Mouse (Mus musculus) 3T3-L1 (cell line): ENCODE data around the gene Mical3.
A peak's percentile ranks its signal among the peaks of the same experiment; 100 is the strongest.

ENCODE experiments used
- DNase-seq: peaks from one replicate; pipeline ENCODE4 v3.0.0-alpha.2; 2015; ENCODE audit warnings: low read depth, low spot score

Gene Mical3

DNA sequence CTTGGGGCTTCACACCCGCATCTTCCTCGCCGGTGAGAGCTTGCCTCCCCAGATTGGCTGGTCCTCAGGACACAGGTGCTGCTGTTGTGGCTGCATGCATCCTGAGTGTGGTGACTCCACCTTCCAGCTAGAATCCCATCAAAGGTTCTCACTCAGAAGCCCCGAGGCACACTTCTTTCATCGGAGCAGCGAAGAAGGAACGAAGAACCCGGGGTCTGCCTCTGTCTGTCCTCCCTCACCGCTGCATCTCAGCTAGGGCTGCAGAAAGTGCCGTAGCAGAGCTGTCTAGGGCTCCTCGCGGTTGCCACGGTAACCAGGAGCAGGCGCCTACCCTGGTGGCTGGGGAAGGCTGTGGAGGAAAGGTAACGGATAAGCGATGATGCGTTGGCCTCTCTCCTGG is at the start of gene Mical3:
TSS of gene Mical3 (minus strand) at position 227 of the 400 bp plus-strand sequence.
- no peak for DNase-seq

DNA sequence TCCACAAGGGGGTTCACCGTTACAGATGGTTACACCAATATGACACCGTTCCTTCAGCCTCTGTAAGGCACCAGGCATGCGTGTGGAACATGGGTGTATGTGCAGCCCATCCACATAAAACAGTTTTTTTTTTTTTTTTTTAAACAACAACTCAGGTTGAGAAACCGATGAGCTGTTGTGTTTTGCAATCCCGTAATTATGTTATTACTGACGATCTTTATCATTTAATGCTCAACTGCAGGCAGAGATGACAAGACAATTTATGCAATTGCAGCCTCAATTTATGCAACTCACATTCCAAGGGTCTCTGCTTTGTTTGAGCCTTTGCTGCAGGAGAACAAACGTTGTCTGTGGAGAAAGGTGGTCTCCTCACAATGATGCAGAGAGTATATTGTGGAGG is 49.0 kb upstream of the Mical3 start:
- DNase-seq = no peak

DNA sequence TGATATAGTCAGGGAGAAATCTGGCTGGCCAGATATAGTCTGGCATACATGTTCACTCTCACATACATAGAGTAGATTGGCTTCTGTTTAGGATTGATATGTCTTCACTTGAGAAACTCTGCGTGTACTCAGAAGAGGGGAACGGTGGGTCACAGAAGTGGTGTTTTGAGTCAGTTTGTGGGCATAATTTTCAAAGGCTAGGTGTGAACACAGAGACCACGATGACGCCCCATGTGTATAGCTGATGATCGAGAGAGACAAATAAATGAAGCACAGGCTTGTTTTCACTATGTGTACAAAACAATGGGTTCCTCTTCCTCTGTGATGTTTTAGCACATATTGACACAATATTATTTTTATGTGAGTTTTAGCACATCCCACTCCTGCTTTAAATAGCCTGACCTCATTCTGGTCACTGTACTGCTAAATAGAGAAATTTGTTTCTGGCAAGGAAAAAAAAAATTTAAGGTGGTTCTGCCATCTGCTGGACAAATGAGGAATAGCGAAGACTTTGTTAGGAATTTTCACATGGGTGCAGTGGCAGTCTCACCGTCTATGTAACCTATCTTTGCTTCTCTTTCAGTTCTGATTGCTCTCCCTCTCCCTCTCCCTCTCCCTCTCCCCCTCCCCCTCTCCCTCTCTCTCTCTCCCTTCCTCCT is 48.0 kb upstream of the Mical3 start:
- peak; percentile 89 for DNase-seq

DNA sequence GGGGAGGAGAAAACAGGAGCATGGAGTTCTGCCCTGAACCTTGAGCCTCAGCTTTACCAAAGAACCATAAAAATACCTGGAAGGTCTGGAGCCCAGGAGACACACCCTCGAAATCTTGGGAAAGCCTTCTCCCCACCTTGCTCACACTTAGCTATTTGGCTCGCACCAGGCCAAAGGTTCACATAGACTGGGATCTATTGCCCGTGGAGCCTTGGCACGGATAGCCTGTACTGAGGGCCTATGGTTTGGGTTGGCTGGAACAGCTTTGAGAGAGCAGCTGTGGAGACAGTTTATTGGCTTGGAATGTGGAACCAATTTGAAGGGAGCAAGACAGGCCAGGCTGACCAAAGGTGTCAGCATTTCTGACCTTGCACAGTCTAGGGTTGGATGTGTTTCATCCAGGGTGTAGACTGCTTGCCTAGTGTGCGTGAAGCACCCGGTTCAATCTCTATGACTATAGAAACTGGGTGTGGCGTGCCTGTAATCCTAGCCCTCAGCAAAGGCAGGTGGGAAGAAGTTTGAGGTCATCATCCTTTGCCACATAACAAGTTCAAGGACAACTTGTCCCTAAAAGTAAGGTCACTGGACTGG is 46.4 kb upstream of the Mical3 start:
- DNase-seq = no peak

DNA sequence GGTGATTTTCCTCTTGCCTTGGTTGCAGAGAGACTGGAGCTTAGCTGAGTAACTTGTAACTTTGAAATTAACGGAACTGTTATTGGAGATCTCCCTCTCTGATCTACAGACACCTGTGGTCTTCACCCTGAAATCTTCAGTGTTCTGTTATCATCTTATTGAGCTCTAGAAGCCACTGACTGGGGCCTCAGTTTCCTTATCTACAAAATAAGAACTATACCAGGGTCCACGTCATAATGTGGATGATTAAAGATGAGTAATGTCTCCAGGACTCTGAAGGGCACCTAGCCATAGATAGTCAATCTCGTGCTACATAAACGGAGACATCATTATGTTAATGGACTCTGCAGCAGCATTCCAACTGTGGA is 45.9 kb upstream of the Mical3 start:
- no peak for DNase-seq

DNA sequence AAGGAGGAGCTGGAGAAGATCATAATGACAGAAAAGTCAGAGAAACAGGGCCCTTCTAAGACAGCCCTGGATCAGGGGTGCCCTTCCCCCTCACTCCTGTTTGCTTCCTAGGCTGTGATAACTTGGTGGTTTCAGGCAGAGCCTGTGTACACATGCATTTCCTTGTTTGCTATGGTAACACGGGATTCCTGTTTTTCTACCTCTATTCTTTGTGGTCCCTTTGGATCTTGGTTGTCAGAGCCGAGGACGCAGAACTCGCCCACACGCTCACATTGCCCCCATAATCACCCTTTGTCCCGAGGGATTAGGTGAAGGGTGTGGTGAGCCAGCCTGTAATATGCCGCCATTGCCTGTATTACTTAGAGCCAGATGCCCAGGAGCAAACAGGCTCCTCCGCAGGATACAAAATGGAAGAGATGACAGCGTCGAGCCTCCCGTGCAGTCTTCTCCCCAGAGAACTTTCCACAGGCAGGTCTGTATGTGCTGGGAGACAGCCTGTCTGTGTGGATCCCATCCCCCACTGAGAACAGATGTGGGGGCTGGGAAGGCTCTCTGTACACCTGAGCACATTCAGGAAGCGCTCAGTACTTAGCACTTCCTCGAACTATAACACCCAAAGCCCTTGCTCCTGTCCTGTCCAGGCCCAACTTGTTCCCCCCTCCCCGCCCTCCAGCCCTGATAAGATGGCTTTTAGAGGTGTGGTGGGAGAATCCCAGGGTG is 45.4 kb upstream of the Mical3 start:
- no peak for DNase-seq

DNA sequence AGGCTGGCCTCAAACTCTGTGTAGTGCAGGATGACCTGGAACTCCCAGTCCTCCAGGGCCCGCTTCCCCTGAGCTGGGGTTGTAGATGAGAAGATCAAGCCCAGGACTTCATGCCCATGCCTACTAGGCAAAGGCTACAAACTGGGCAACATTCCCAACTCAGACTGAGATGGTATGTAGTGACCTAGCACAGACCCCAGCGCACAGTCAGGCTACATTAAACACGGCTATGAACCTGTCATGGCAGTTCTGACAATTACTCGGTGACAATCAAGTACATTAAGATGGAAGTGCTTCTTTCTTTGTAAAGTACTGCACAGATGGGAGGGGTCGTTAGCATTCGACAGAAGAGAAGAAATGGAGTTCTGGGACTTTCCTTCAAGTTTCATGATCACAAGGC is 44.0 kb upstream of the Mical3 start:
- DNase-seq = no peak

DNA sequence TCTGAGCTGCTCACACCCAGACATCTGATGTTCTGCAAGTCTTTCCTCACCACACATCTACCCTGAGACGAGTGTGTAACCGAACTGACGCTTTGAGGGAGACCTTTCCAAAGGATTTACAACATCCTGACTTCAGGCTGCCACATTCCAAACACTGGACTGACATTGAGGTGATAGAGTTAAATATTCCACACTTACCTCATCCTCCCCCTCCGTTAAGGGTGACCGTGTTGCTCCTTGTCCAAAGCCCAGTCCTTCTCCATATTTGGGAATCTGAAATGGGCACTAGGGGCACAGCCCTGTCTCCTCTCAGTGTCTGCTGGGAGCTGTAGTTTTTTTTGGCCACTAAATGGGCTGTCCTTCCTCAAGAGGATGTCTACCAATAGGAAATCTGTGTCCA is 42.7 kb upstream of the Mical3 start:
- no peak for DNase-seq

DNA sequence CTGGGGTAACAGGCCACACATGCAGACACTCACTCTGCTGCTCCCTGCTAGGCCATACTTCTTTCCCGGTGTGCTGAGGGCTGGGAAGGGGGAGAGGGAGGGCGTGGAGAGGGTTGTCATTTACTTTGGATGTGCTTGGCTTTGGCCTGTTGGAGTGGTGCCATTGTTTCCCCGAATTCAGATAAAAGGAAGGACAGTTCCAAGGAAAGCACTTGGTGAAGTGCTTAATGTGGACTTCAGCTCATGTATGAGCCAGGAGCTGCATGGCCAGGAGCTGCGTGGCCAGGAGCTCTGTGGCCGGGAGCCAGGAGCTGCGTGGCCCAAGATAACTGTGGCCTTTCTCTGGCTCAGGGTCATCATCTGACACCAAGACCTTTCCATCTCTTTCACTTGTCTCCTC is 40.3 kb upstream of the Mical3 start:
- DNase-seq = no peak

DNA sequence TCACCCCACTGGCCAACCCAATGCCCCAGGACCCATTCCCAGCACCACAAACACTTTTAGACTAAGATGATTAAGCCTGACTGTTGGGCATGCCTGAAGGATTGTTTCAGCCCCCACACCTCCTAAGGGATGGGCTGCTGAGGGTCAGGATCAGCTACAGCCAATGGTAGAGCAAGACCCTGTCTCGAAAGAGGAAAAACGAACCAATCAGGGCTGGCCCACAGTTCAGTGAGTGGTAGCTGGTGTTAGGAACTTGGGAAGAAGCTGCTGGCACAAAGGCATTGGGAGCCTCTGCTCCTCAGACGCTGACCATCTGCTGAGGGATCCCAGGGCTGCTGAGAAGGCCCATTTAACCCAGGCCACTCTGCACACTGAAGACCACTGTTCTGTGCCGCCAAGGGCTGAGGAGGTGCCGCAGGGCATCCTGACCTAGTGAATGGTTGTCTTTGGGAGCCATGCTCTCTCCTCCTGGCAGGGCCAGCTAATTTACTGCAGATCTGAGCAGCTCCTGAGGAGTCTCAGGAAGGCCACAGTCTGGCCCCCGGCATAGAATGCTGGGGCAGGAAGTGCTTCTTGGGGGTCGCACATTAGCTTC is 36.7 kb upstream of the Mical3 start:
- no peak for DNase-seq

DNA sequence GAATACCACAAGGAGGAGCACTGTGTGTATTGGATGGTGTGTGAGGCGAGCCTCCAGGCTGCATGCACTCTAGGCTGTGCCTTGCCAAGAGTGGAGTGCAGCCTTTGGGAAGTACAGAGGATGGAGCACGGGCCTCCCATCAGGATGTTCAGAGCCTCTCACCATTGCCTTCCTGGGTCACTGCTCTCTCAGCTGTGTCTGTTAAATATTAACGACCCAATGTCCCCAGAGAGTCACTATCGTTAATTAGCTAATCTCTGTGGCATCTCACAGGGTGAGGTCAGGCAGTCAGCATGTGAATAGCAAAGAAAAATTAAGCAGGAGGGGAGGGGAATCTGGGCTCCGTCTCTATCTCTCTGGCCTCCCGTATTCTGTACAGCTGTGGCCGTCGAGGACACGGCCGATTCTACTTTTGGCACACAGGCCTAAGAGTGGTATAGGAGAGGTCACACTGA is 35.3 kb upstream of the Mical3 start:
- no peak for DNase-seq

DNA sequence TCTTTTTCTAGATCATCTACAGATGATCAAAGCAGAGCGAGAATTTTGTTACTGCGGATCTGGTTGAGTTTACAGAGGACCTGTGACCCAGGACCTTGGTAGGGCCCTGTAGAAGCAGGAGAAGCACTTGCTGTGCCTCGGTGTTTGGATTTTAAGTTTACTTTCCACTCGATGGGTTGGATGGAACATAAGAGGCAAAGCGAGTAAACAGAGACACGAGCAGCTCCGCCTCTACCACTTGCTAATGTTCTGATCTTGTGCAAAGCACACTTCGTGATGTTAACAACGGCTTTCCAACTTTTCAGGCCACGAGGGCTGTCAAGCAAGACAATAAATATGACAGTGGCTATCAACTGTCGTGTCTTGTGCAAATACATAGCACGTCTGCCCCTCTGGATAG is 31.8 kb upstream of the Mical3 start:
- no peak for DNase-seq

DNA sequence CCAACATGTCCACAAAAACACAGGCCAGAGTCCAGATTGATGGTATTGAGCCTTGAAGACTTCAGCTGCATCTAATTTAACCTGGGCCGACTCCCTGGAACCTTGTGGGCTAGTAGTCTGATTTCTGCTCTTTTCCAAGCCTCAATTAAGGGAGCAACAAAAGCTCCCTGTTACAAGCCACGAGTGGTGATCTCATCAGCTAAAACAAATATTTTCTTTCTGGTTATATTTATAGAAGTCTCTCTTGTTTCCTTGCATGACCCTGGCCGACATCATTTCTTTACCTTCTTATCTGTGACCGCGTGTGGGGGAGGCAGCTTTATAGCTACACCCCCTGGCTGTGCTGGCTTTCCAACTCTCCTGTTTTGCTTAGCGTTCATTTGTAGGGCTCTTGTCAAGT is 29.3 kb upstream of the Mical3 start:
- peak; percentile 54 for DNase-seq

DNA sequence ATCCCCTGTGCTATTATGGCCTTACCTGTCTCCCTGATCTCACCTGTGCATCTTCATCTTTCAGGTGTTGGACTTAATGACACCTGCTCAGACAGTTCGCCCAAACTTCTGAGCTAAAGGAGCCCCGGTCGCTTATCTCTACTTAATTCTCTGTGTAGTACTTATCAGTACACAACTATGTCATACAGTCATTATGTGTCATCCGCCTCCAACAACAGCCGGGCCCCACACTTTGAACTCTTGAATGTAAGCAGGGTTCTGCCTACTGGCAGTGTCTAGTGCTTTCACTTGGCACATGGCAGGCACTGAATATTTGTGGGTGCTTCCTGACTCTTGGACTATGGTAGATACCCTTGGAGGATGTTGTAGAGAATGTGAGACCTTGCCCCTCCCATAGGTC is 28.8 kb upstream of the Mical3 start:
- peak; percentile 71 for DNase-seq

DNA sequence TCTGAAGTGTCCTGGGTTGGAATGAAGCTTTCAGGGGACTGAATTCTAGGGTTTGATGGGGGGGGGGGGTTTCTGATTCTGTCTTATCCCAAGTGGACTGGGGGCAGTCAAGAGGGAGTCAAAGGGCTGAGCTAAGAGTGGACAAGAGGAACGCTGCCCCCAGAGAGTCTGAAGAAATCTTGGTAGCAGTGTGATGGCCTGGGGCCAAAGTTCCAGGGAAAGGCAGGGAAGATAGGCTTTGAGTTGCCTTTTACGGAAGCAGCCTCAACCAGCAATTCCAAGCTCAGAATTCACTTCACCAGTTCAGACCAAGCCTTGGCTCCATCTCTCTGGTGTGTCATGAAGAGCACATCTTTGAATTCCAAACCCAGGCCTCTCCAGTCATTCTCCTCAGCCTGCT is 25.2 kb upstream of the Mical3 start:
- DNase-seq = no peak

DNA sequence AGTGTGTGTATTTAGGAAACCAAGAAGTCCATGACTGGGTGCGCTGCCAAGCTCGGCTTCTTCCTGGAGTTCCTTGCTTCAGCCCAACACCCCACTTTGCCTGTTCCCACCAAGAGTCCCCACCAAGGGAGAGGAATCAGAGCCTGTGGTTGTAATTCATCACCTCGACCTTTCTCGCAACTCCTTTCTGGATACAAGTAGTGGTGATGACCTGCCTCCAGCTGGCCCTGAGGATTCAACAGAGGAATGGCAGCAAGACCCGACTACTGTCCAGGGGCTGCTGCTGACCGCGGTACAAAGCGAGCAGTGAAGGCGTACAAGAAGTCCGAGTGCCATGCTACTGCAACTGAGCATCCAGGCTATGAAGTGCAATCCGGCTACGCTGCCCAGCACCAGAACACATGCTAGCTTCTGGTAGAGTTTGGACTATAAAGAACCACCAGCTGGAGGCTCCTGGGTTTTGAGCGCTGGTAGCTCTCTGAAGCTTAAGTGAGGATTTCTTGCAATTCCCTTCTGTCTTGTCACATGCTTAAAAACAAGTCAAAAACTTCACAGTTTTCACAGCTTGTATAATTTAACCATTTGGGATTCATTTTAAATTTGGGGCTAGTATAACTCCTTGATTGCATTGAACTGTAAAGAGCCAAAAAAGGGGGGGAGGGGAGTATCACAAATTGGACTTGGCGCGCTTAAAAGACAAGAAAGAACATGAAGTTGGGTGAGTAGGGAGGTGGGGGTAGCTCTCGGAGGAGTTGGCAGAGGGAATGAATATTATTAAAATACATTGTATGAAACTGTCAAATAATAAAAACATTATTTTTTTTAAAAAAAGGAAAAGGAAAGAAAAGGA is 23.9 kb upstream of the Mical3 start:
- DNase-seq = no peak

DNA sequence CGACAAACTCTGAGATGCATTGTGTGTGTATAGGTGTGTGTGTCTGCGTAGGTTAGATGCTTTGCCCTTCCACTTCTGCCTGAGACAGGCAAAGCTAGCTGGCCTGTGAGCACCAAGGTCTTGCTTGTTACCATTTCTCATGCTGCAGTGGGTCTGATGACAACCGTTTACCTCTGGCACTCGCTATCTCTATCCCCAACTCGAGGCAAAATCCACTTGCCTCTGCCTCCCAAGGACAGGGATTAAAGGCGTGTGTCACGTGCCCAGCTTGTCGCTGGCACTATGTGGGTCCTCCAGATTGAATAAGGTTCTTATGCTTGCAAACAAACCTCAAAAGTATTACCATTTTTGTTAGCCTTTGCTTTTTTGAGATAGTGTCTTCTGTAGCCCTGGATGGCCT is 22.4 kb upstream of the Mical3 start:
- DNase-seq = no peak

DNA sequence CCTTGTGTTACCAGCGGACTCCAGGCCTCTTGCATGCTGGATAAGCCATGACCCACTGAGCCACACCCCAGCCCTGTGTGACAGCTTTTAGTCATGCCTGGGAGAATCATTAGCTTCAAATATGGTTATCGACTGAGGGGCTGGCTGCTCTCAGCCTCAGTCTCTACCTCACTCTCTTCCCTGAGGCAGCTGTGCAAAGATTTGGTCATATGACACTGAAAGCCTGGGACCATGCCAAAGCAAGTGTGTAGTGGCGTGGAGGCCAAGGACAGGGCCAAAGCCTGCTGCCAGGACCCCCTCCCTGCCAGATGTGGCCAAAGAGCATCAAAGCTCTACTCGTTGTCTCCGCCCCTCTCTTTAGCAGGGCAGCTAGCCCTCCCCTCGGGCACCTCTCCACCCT is 20.9 kb upstream of the Mical3 start:
- peak; percentile 29 for DNase-seq

DNA sequence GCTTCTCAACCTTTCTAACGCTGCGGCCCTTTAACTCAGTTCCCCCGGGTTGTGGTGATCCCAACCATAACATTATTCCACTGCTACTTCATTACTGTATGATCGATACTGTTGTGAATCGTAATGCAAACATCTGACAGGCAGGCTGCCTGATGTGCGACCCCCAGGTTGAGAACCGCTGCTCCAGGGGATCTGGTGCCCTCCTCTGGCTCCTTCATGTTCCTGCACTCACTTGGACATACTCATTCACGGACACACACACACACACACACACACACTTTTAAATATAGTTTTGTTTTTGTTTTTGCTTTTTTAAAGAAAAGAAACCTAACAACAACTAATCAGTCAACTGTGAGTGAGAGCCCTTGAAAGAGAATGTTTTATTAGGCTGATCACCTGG is 19.3 kb upstream of the Mical3 start:
- no peak for DNase-seq

DNA sequence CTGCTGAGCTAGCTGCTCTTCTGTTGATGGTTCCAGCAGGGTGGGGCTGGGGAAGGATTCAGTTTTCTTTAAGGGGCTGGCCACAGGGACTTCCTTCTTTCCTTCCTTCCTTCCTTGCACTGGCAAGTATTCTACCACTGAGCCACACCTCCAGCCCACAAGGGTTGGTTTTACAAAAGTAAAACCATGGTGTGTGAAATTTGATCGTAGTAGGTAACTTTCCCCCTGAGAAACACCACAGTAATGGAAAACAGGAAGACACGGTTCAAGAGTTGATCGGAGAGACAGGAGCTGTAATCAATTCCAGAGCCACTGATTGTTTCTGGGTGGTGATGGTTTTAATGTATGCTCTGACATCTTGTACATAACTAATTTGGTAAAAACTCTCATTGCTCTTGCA is 18.6 kb upstream of the Mical3 start:
- no peak for DNase-seq

DNA sequence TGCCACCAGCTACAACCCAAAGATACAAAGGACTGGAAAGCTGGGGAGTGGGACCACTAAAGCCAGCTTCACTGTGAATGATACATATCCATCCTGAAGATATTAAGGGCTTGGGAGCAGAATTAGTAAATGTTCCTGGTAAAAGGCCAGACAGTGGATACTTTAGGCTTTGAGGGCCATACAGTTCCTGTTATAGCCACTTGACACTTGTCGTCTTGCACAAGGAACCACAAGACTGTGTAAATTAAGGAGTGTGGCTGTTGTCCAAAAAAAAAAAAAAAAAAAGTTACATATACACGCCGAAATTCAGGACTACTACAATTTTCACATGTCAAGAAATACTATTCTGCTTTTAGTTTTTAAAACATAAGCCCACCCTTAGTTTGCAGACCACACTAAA is 17.6 kb upstream of the Mical3 start:
- DNase-seq = no peak

DNA sequence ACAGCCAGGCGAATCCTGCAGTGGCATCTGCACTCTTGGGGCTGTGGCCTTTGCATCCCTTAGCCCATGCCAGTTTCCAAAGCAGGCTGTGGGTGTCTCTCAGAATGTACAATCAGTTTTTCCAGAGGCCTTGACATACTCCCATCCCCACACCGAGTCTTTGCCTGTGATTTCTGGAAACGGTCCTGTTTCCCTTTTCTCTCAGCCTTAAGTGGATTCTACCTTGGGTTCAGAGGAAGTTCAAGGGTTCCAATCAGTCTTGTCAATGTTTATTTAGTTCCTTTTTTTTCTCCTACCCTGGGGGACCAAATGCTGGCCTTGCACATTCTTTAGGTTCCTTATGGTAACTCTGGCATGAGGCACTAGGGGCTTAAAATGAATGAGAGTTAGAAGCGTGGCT is 16.0 kb upstream of the Mical3 start:
- DNase-seq = peak; percentile 56
